8 mouse cellular contexts compared by ENCODE assay signal in genomic region chr9:50005757-50006576, GRCm38 (mm10).
DNase-seq lines count a peak whose midpoint lies in the region; ATAC-seq lines count a peak whose summit lies in the region.

No protein-coding gene starts in this region.

- no peak for DNase-seq in lung, postnatal 36 days
- DNase-seq in cerebellum, adult 9-11 months: peak; percentile 23
- DNase-seq in heart, postnatal 4 days: peak; percentile 36
- DNase-seq in frontal cortex, postnatal 14 days (ENCODE audit: low spot score in 2 of 2): no peak
- no peak for DNase-seq in lung, adult 18-20 months

- peaks cover 25% of the 10 kb centered on the region for H3K4me1 ChIP-seq in lung, embryonic 15.5 days
- peaks cover 11% of the 10 kb centered on the region; the same call in 1 of the 2 replicates for H3K4me1 ChIP-seq in limb, embryonic 12.5 days (replicated peaks)
- H3K4me1 ChIP-seq in stomach, embryonic 14.5 days (ENCODE audit: control insufficient read depth, insufficient read depth, low read length): peaks cover 11% of the 10 kb centered on the region; the same call in 1 of the 2 replicates

- H3K4me2 ChIP-seq in lung, embryonic 15.5 days: no peak overlapping the region
- H3K4me2 ChIP-seq in limb, embryonic 12.5 days: no peak overlapping the region
- H3K4me2 ChIP-seq in stomach, embryonic 14.5 days (replicated peaks; ENCODE audit: low read depth, low read length): no peak overlapping the region

- H3K27me3 ChIP-seq in lung, embryonic 15.5 days: no peaks in the 10 kb centered on the region
- H3K27me3 ChIP-seq in limb, embryonic 12.5 days: no peaks in the 10 kb centered on the region
- H3K27me3 ChIP-seq in stomach, embryonic 14.5 days (ENCODE audit: control insufficient read depth, insufficient read depth, low read length): no peaks in the 10 kb centered on the region

- peak overlapping the region; percentile 89 for H3K27ac ChIP-seq in lung, embryonic 15.5 days
- H3K27ac ChIP-seq in limb, embryonic 12.5 days: peak overlapping the region; percentile 81
- peak overlapping the region; percentile 49; the same call in 1 of the 2 replicates for H3K27ac ChIP-seq in stomach, embryonic 14.5 days (ENCODE audit: low read length)

- no peaks in the 10 kb centered on the region for H3K36me3 ChIP-seq in lung, embryonic 15.5 days
- H3K36me3 ChIP-seq in limb, embryonic 12.5 days: no peaks in the 10 kb centered on the region
- H3K36me3 ChIP-seq in stomach, embryonic 14.5 days (ENCODE audit: control insufficient read depth, insufficient read depth, low read length): no peaks in the 10 kb centered on the region

- no peak overlapping the region for H3K9ac ChIP-seq in lung, embryonic 15.5 days
- H3K9ac ChIP-seq in limb, embryonic 12.5 days (replicated peaks): 0 out of 2 replicates have a peak overlapping the region, but pooled peaks have one; percentile 12
- no peak overlapping the region for H3K9ac ChIP-seq in stomach, embryonic 14.5 days (replicated peaks; ENCODE audit: low read depth, low read length)

- ATAC-seq in lung, embryonic 15.5 days (ENCODE audit: borderline replicate concordance, extremely low read depth, low FRiP score, low TSS enrichment): peak; percentile 95
- ATAC-seq in limb, embryonic 12.5 days (ENCODE audit: insufficient number of reproducible peaks, insufficient read depth, low FRiP score, low TSS enrichment, low read depth): peak; percentile 31; the same call in 1 of the 2 replicates
- ATAC-seq in stomach, embryonic 14.5 days (ENCODE audit: insufficient number of reproducible peaks, insufficient read depth, low FRiP score, low read depth): peak; percentile 80; the same call in 1 of the 2 replicates

- 33% methylated on average over 8 of the region's 8 CpGs for WGBS in lung, embryonic 15.5 days
- WGBS in limb, embryonic 12.5 days: 56% methylated on average over 8 of the region's 8 CpGs
- 44% methylated on average over 8 of the region's 8 CpGs for WGBS in stomach, embryonic 14.5 days

- H3K4me3 ChIP-seq in lung, embryonic 15.5 days: no peak overlapping the region
- no peak overlapping the region for H3K4me3 ChIP-seq in limb, embryonic 12.5 days (replicated peaks)
- H3K4me3 ChIP-seq in stomach, embryonic 14.5 days (ENCODE audit: low read depth, low read length): no peak overlapping the region

- H3K9me3 ChIP-seq in lung, embryonic 15.5 days: no peaks in the 10 kb centered on the region
- no peaks in the 10 kb centered on the region for H3K9me3 ChIP-seq in limb, embryonic 12.5 days
- no peaks in the 10 kb centered on the region for H3K9me3 ChIP-seq in stomach, embryonic 14.5 days (ENCODE audit: control insufficient read depth, low read depth, low read length)

Comparison
In these comparisons a context has a peak if more than half of its experiments do, and no peak if none do; other contexts are left out.
1. ATAC-seq: peak in every context shown above with its lines; median percentile 95 in lung, embryonic 15.5 days; 80 in stomach, embryonic 14.5 days; 31 in limb, embryonic 12.5 days.
2. DNase-seq: peak in cerebellum, adult 9-11 months (single experiment) and heart, postnatal 4 days (single experiment); none in lung, postnatal 36 days (single experiment), frontal cortex, postnatal 14 days (0 of 2) and lung, adult 18-20 months (0 of 2).
3. Peak in every context shown above with its lines, with median percentiles within 50 percentile points of each other: H3K27ac ChIP-seq.